Mouse (Mus musculus) heart, adult 2 months (tissue): ENCODE data around the gene C9orf72. TPM values are rescaled to one million over a fixed set of nuclear protein-coding genes. Genes with fewer than 3 reads are reported as not detected.
A peak's percentile ranks its signal among the peaks of the same experiment; 100 is the strongest.

Source experiments
- DNase-seq, 2 experiments: peaks; one replicate each; pipeline ENCODE4 v3.0.0; 2021
- H3K27ac ChIP-seq: fragments of 200-600 bp; 2 replicates; pipeline ENCODE4 v1.8.1; 2022
- H3K27me3 ChIP-seq: fragments of 200-500 bp; 2 replicates; pipeline ENCODE4 v1.6.1; 2012; ENCODE audit warnings: mild to moderate bottlenecking, low read length, inconsistent platforms, mixed read lengths; ENCODE audit not compliant: control insufficient read depth, insufficient read depth
- H3K36me3 ChIP-seq: fragments of 200-500 bp; 2 replicates; pipeline ENCODE4 v1.6.1; 2012; ENCODE audit warnings: low read length, inconsistent platforms; ENCODE audit not compliant: control insufficient read depth, insufficient read depth
- H3K4me1 ChIP-seq: fragments of 200-500 bp; 2 replicates; pipeline ENCODE4 v1.6.1; 2011; ENCODE audit warnings: low read length; ENCODE audit not compliant: control insufficient read depth, insufficient read depth
- H3K4me3 ChIP-seq: fragments of 200-600 bp; 2 replicates; pipeline ENCODE4 v1.8.1; 2022
- H3K79me2 ChIP-seq: fragments of 200-500 bp; replicated peaks from 2 replicates; pipeline ENCODE4 v1.6.1; 2012; ENCODE audit warnings: mild to moderate bottlenecking, inconsistent platforms, low read length, moderate library complexity, mixed read lengths; ENCODE audit not compliant: control insufficient read depth, insufficient read depth
- H3K9ac ChIP-seq: fragments of 200-500 bp; 2 replicates; pipeline ENCODE4 v1.6.1; 2012; ENCODE audit warnings: low read depth, mild to moderate bottlenecking, control low read depth, inconsistent platforms, low read length, mixed read lengths
- CTCF ChIP-seq: fragments of 200-600 bp; IDR thresholded peaks from 2 replicates; pipeline ENCODE4 v1.8.1; 2022; ENCODE audit warnings: antibody characterized with exemption, mild to moderate bottlenecking, moderate library complexity
- EP300 ChIP-seq: fragments of 200-500 bp; IDR thresholded peaks from 2 replicates; pipeline ENCODE4 v1.6.1; 2011; ENCODE audit warnings: low read depth, low read length, control low read depth; ENCODE audit not compliant: insufficient read depth
- POLR2A ChIP-seq: fragments of 200-500 bp; IDR thresholded peaks from 2 replicates; pipeline ENCODE4 v1.6.1; 2011; ENCODE audit warnings: mild to moderate bottlenecking, low read depth, low read length, control low read depth; ENCODE audit not compliant: insufficient read depth
- WGBS: fragments of 180-500 bp; shearing (Covaris S2); methylation state at CpG from one replicate; pipeline ENCODE4 v1.1.7; 2018; 5-methylcytosine and 5-hydroxymethylcytosine counted together
- intact Hi-C: fragments of 180-260 bp; cut with DNase I; formaldehyde crosslinking; loops from one replicate; pipeline ENCODE4 v1.15.1; 2025
- polyA plus RNA-seq: library from polyadenylated mRNA; depleted of rRNA; stranded (reverse); fragments of >200 nt; gene quantifications from 2 replicates; pipeline ENCODE4 v1.2.3, GENCODE M21; 2012
- total RNA-seq, 2 experiments: library from RNA; stranded (reverse); gene quantifications; 2 replicates each; pipeline ENCODE4 v1.2.3; 2021

The C9orf72 gene
- total and polyA plus RNA-seq, 3 experiments = 11.6 to 24.2 (median 22.4) TPM

DNA sequence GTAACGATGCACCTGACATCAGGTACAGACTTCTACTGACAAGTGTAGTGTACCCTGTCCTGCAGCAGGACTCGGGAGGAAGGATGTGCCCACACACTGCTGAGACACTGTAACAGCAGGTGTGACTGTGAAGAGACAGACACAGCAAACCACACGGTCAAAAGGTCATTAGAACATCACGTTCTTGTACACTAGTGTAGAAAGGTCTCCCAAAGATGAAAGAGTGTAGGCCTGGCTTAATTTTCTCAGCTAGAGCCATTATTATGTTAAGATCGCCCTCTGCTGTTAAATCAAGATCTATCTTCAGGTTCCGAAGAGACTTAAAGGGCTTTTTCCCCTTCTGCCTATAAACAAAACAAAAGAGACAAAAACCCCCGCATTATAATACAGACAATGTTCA is 33.2 kb downstream of the C9orf72 start:
- H3K4me3 ChIP-seq = no peak overlapping the region
- TF ChIP-seq CTCF (peak; percentile 52), EP300 (no peak), POLR2A (no peak)
- H3K36me3 ChIP-seq = peaks cover 7% of the 10 kb centered on the region
- no peak overlapping the region for H3K9ac ChIP-seq
- WGBS = 55% methylated on average over 7 of the region's 7 CpGs
- H3K27ac ChIP-seq = no peak overlapping the region
- no peaks in the 10 kb centered on the region for H3K79me2 ChIP-seq
- intact Hi-C loops = loop anchor here (2.0 to 5.0 kb wide), 2 partner anchors 35 to 234 kb away; partner anchors contain the start of gene Mob3b
- no peaks in the 10 kb centered on the region for H3K4me1 ChIP-seq
- H3K27me3 ChIP-seq = no peaks in the 10 kb centered on the region
- DNase-seq = no peak

DNA sequence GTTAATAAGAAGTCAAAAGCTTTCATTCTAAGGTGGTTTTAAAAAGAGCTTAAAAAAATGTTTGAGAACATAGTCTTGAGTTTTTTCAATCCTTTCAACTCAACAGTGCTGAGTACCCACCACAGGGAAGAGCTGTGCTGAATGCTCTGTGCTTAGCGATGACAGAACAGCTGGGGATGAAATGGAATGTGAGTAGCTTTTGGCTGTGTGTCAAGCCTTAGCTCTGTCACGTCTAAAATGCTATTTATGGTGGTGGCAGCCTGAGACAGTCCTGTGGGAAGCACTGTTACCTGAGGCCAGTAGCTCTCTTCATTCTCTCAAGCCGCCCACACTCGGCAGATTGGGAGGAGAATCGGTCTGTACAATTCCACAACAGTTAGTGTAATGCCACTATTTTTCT is 36.2 kb downstream of the C9orf72 start:
- no peak overlapping the region for H3K4me3 ChIP-seq
- TF ChIP-seq POLR2A (no peak), CTCF (no peak), EP300 (no peak)
- DNase-seq = no peak
- peaks cover 7% of the 10 kb centered on the region for H3K36me3 ChIP-seq
- intact Hi-C loops = loop anchor here (5.0 kb wide), 1 partner anchor 32 kb away; the partner anchor contains the start of gene Mob3b
- H3K27me3 ChIP-seq = no peaks in the 10 kb centered on the region
- WGBS = 59% methylated on average over 5 of the region's 5 CpGs
- H3K27ac ChIP-seq = no peak overlapping the region
- H3K9ac ChIP-seq = no peak overlapping the region
- H3K79me2 ChIP-seq = no peaks in the 10 kb centered on the region
- no peaks in the 10 kb centered on the region for H3K4me1 ChIP-seq

DNA sequence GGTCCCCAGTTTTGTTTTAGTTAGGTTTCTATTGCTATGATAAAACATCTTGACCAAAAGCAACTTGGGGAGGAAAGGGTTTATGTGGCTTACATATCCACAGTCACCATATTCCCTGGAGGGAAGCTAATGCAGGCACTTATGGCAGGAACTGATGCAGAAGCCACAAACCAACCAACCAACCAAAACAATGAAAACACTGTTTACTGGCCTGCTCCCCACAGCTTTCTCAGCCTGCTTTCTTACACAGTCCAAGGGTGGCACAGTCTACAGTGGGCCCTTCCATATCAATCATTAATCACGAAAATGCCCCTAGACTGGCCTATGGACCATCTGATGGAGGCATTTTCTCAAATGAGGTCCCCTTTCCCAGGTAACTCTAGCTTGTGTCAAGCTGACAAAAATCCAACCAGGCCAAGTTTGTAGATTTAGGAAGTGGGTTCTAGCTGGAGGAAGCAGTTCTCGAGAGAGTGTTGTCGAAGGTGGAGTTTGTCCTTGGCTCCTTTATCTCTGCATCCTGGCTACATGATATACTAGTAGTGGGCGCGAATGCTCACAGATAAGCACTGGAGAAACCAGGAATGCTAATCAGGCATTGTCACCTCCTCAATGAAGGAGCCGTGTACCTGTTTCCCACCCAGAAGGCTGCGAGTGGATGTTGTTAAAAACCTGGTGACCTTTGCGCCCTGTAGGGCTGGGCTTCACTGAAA is 38.2 kb downstream of the C9orf72 start:
- H3K4me3 ChIP-seq = no peak overlapping the region
- no peak for TF ChIP-seq POLR2A
- TF ChIP-seq CTCF = no peak
- no peak for TF ChIP-seq EP300
- no peaks in the 10 kb centered on the region for H3K4me1 ChIP-seq
- no peak overlapping the region for H3K27ac ChIP-seq
- H3K27me3 ChIP-seq = no peaks in the 10 kb centered on the region
- H3K79me2 ChIP-seq = no peaks in the 10 kb centered on the region
- 80% methylated on average over 8 of the region's 8 CpGs for WGBS
- H3K36me3 ChIP-seq = peaks cover 7% of the 10 kb centered on the region
- DNase-seq = no peak
- H3K9ac ChIP-seq = no peak overlapping the region
- intact Hi-C loops = no loop called here

- intact Hi-C loops = no loop called here
- no peak overlapping the region for H3K4me3 ChIP-seq
- DNase-seq = no peak
- no peak overlapping the region for H3K27ac ChIP-seq
- no peaks in the 10 kb centered on the region for H3K4me1 ChIP-seq
- no peaks in the 10 kb centered on the region for H3K36me3 ChIP-seq
- TF ChIP-seq POLR2A (no peak), EP300 (no peak), CTCF (no peak)
- H3K79me2 ChIP-seq = no peaks in the 10 kb centered on the region
- WGBS = 68% methylated on average over 12 of the region's 12 CpGs
- H3K27me3 ChIP-seq = no peaks in the 10 kb centered on the region
- H3K9ac ChIP-seq = no peak overlapping the region
These were observed 47.9 kb downstream of the C9orf72 start for GRCm38 (mm10) chr4:35177926-35178645.

DNA sequence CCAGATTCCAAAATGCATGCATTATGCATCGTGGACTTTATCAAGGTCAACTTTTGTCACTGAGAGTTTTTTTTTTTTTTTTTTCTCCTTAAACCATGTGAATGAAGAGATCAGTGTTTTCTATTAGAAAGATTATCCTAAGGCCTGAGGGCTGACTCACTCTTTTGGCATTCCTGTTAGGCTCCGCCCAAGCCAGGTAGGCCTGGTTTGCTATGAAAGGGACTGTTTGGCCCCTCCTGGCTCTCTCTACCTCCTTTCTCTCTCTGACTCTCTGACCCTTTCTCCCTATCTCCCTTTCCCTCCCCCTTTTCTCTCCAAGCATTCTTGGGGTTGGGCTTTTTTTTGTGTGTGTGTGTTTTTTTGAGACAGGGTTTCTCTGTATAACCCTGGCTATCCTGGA is 50.4 kb downstream of the C9orf72 start:
- Histone ChIP-seq H3K27me3 (no peaks in the 10 kb centered on the region), H3K79me2 (no peaks in the 10 kb centered on the region), H3K27ac (no peak overlapping the region), H3K9ac (no peak overlapping the region), H3K4me3 (no peak overlapping the region), H3K4me1 (no peaks in the 10 kb centered on the region), H3K36me3 (no peaks in the 10 kb centered on the region)
- intact Hi-C loops = no loop called here
- TF ChIP-seq EP300 (no peak), CTCF (no peak), POLR2A (no peak)
- no peak for DNase-seq
- WGBS = 90% methylated on average over 2 of the region's 2 CpGs

DNA sequence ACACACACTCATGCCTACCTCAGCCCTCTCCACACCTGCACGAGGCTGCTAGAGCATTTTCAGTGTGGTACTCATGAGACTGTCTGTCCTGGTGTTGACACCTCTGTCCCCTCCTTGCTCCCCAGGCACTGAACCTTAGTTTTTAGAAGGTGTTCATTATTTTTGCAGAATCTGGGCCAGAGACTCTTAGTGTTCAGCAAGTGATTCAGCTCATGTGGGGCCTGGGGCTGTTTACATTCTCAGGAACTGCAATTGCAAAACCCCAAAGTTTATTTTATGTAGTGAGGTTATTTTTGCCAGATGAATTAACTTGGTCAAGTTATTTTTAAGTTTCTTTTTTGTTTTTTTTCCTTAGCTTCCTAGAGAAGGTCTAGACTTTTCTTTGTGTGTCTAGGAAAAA is 52.4 kb downstream of the C9orf72 start:
- TF ChIP-seq CTCF = no peak
- TF ChIP-seq POLR2A = no peak
- TF ChIP-seq EP300 = no peak
- Histone ChIP-seq H3K27me3 (no peaks in the 10 kb centered on the region), H3K79me2 (no peaks in the 10 kb centered on the region), H3K36me3 (no peaks in the 10 kb centered on the region), H3K9ac (no peak overlapping the region), H3K4me3 (no peak overlapping the region), H3K4me1 (no peaks in the 10 kb centered on the region), H3K27ac (no peak overlapping the region)
- DNase-seq = no peak
- 72% methylated on average over 1 of the region's 1 CpGs for whole genome bisulfite sequencing
- intact Hi-C loops = no loop called here
